Mouse (Mus musculus): ENCODE results near the gene Selenos. TPM values are rescaled to one million over a fixed set of nuclear protein-coding genes. Genes with fewer than 3 reads are reported as not detected.

Gene Selenos
- polyA plus RNA-seq (2015; fragmentation: Nextera tagmentation; extraction: Ambion mirVana): 94.9 and 99.1 TPM in 2 replicates

- Histone ChIP-seq H3K9me3 (ENCODE audit: control insufficient read depth, low read length) (no peaks in the 10 kb centered on the region), H3K9ac (ENCODE audit: low read depth, low read length) (peak within 1 kb of the TSS; percentile 58), H3K4me2 (ENCODE audit: low read length) (peak within 1 kb of the TSS; percentile 70), H3K4me1 (ENCODE audit: control insufficient read depth, insufficient read depth, low read depth, low read length) (peaks cover 11% of the 10 kb centered on the region), H3K27me3 (replicated peaks; ENCODE audit: control insufficient read depth, insufficient read depth, low read length) (no peaks in the 10 kb centered on the region), H3K36me3 (ENCODE audit: control insufficient read depth, insufficient read depth, low read length) (peaks cover 18% of the 10 kb centered on the region), H3K4me3 (ENCODE audit: low read length) (peak within 1 kb of the TSS; percentile 52), H3K27ac (ENCODE audit: low read depth, low read length) (peak within 1 kb of the TSS; percentile 61)
- under 1% methylated on average over 61 of the region's 65 CpGs for WGBS
- ATAC-seq: peak; percentile 100
Observed at GRCm38 (mm10) chr7:66079364-66080230, at the start of gene Selenos. Selenos (plus strand) TSS chr7:66079649.

GRCm38 (mm10) chr7:66036809-66037208 is 42.6 kb upstream of the Selenos start:
- H3K9me3 ChIP-seq (ENCODE audit: control insufficient read depth, low read length): no peaks in the 10 kb centered on the region
- no peak for ATAC-seq

GRCm38 (mm10) chr7:66038261-66038660 is 41.2 kb upstream of the Selenos start:
- H3K9me3 ChIP-seq (ENCODE audit: control insufficient read depth, low read length): no peaks in the 10 kb centered on the region
- H3K27ac ChIP-seq (ENCODE audit: low read depth, low read length): no peak overlapping the region
- 79% methylated on average over 3 of the region's 3 CpGs for WGBS
- H3K9ac ChIP-seq (ENCODE audit: low read depth, low read length): no peak overlapping the region
- no peak overlapping the region for H3K4me3 ChIP-seq (ENCODE audit: low read length)
- H3K4me2 ChIP-seq (ENCODE audit: low read length): no peak overlapping the region
- ATAC-seq: no peak
- peaks cover 9% of the 10 kb centered on the region for H3K4me1 ChIP-seq (ENCODE audit: control insufficient read depth, insufficient read depth, low read depth, low read length)
- H3K27me3 ChIP-seq (replicated peaks; ENCODE audit: control insufficient read depth, insufficient read depth, low read length): no peaks in the 10 kb centered on the region
- no peaks in the 10 kb centered on the region for H3K36me3 ChIP-seq (ENCODE audit: control insufficient read depth, insufficient read depth, low read length)

More at GRCm38 (mm10) chr7:66036809-66037208, 42.6 kb upstream of the Selenos start:
- H3K9ac ChIP-seq (ENCODE audit: low read depth, low read length): no peak overlapping the region
- no peak overlapping the region for H3K4me3 ChIP-seq (ENCODE audit: low read length)
- no peaks in the 10 kb centered on the region for H3K36me3 ChIP-seq (ENCODE audit: control insufficient read depth, insufficient read depth, low read length)
- H3K4me2 ChIP-seq (ENCODE audit: low read length): no peak overlapping the region
- WGBS: 65% methylated on average over 8 of the region's 8 CpGs
- no peak overlapping the region for H3K27ac ChIP-seq (ENCODE audit: low read depth, low read length)
- no peaks in the 10 kb centered on the region for H3K27me3 ChIP-seq (replicated peaks; ENCODE audit: control insufficient read depth, insufficient read depth, low read length)
- peaks cover 9% of the 10 kb centered on the region for H3K4me1 ChIP-seq (ENCODE audit: control insufficient read depth, insufficient read depth, low read depth, low read length)

- Histone ChIP-seq H3K27ac (ENCODE audit: low read depth, low read length) (no peak overlapping the region), H3K36me3 (ENCODE audit: control insufficient read depth, insufficient read depth, low read length) (no peaks in the 10 kb centered on the region), H3K4me3 (ENCODE audit: low read length) (no peak overlapping the region), H3K27me3 (replicated peaks; ENCODE audit: control insufficient read depth, insufficient read depth, low read length) (no peaks in the 10 kb centered on the region), H3K9me3 (ENCODE audit: control insufficient read depth, low read length) (no peaks in the 10 kb centered on the region), H3K4me2 (ENCODE audit: low read length) (no peak overlapping the region), H3K9ac (ENCODE audit: low read depth, low read length) (no peak overlapping the region), H3K4me1 (ENCODE audit: control insufficient read depth, insufficient read depth, low read depth, low read length) (peaks cover 9% of the 10 kb centered on the region)
- 67% methylated on average over 11 of the region's 11 CpGs for WGBS
- ATAC-seq: no peak
Observed at GRCm38 (mm10) chr7:66038730-66039129, 40.7 kb upstream of the Selenos start.

- Histone ChIP-seq H3K36me3 (ENCODE audit: control insufficient read depth, insufficient read depth, low read length) (no peaks in the 10 kb centered on the region), H3K9ac (ENCODE audit: low read depth, low read length) (no peak overlapping the region), H3K4me3 (ENCODE audit: low read length) (no peak overlapping the region), H3K9me3 (ENCODE audit: control insufficient read depth, low read length) (no peaks in the 10 kb centered on the region), H3K4me2 (ENCODE audit: low read length) (no peak overlapping the region), H3K27me3 (replicated peaks; ENCODE audit: control insufficient read depth, insufficient read depth, low read length) (no peaks in the 10 kb centered on the region), H3K4me1 (ENCODE audit: control insufficient read depth, insufficient read depth, low read depth, low read length) (peaks cover 22% of the 10 kb centered on the region), H3K27ac (ENCODE audit: low read depth, low read length) (no peak overlapping the region)
- WGBS: 72% methylated on average over 18 of the region's 18 CpGs
- no peak for ATAC-seq
Observed at GRCm38 (mm10) chr7:66040026-66040814, 39.2 kb upstream of the Selenos start.

GRCm38 (mm10) chr7:66043552-66044459 is 35.6 kb upstream of the Selenos start, which contains the start of gene Gm45213:
Gm45213 (plus strand) TSS chr7:66043602.
- 54% methylated on average over 10 of the region's 10 CpGs for WGBS

GRCm38 (mm10) chr7:66044617-66045016 is 34.8 kb upstream of the Selenos start:
- H3K27me3 ChIP-seq (replicated peaks; ENCODE audit: control insufficient read depth, insufficient read depth, low read length): no peaks in the 10 kb centered on the region; the same call in 1 of the 2 replicates
- no peaks in the 10 kb centered on the region for H3K9me3 ChIP-seq (ENCODE audit: control insufficient read depth, low read length)
- no peak overlapping the region for H3K9ac ChIP-seq (ENCODE audit: low read depth, low read length)
- 25% methylated on average over 9 of the region's 9 CpGs for WGBS
- H3K27ac ChIP-seq (ENCODE audit: low read depth, low read length): no peak overlapping the region
- no peak overlapping the region for H3K4me3 ChIP-seq (ENCODE audit: low read length)
- no peak overlapping the region for H3K4me2 ChIP-seq (ENCODE audit: low read length)
- peaks cover 22% of the 10 kb centered on the region for H3K4me1 ChIP-seq (ENCODE audit: control insufficient read depth, insufficient read depth, low read depth, low read length)
- no peaks in the 10 kb centered on the region for H3K36me3 ChIP-seq (ENCODE audit: control insufficient read depth, insufficient read depth, low read length)
- peak; percentile 18; the same call in 1 of the 2 replicates for ATAC-seq

More at GRCm38 (mm10) chr7:66043552-66044459, 35.6 kb upstream of the Selenos start, which contains the start of gene Gm45213:
- Histone ChIP-seq H3K4me1 (ENCODE audit: control insufficient read depth, insufficient read depth, low read depth, low read length) (peaks cover 26% of the 10 kb centered on the region), H3K36me3 (ENCODE audit: control insufficient read depth, insufficient read depth, low read length) (no peaks in the 10 kb centered on the region), H3K9me3 (ENCODE audit: control insufficient read depth, low read length) (no peaks in the 10 kb centered on the region), H3K4me2 (ENCODE audit: low read length) (no peak within 1 kb of the TSS), H3K27me3 (replicated peaks; ENCODE audit: control insufficient read depth, insufficient read depth, low read length) (no peaks in the 10 kb centered on the region; the same call in 1 of the 2 replicates), H3K27ac (ENCODE audit: low read depth, low read length) (no peak within 1 kb of the TSS), H3K4me3 (ENCODE audit: low read length) (no peak within 1 kb of the TSS), H3K9ac (ENCODE audit: low read depth, low read length) (no peak within 1 kb of the TSS)
- ATAC-seq: peak; percentile 66

All from hindbrain, embryonic 16.5 days (tissue).